Mouse (Mus musculus): ENCODE data around the gene Cdc25b.

DNA sequence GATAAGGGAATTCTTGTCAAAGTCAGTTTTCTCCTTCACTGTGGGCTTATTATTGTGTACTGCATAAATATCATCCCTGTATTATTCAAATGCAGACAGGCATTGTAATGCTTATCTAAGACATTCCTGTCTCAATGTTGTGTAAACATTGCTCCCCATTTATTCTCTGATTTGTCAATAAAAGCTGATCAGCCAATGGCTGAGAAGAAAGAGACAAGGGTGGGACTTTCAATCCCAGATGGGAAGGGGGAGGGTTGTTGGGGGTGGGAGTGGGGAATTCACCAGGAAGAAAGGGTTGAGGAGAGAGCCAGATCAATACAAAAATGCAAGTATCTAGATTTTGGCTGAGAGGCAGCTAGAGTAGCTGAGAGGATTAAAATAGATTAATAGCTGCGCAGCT lies 17.8 kb upstream of the Cdc25b start:
- TF ChIP-seq ZNF384 (IDR thresholded peaks at IDR 0.05; ENCODE audit: low read depth, low read length) = no peak
- TF ChIP-seq HCFC1 (IDR thresholded peaks at IDR 0.05; ENCODE audit: borderline replicate concordance, insufficient read depth, low read length) = no peak
- TF ChIP-seq CHD2 (IDR thresholded peaks at IDR 0.05; ENCODE audit: low read depth, low read length) = no peak
- no peak for TF ChIP-seq ZC3H11A (IDR thresholded peaks at IDR 0.05; ENCODE audit: borderline replicate concordance, low read depth, low read length)

Data from ES-E14 (cell line).